ENCODE assay signal across 16 mouse cellular contexts in the genomic region with DNA sequence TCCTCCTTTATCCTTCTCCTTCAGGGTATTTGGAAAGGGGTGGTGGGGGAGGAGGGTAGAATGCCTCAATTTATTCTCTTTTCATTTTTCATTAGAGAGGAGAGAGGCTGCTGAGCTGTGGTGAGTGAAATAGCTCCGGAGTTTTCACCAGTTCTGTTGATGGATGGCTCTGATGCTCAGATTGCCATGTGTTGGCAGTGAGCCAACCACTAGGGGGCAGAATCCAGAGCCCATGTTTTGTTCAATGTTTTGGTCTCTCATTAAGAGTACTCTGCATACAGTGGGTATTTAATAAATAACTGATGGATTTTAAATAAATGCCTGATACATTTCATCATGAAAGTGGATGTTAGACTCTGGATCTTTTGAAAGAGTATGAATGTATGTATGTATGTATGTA.
A peak's percentile ranks its signal among the peaks of the same experiment; 100 is the strongest.
DNase-seq lines count a peak whose midpoint lies in the region; ATAC-seq and TF ChIP-seq lines count a peak whose summit lies in the region.
"Had no signal": no experiment of that assay in that cellular context is flagged by ENCODE, and none has a peak within 500 bp of the region (broad histone marks: within the 10 kb centered on the region; RNA-seq: fewer than 3 reads in every experiment).

No protein-coding gene starts in this region.

- TF ChIP-seq CTCF in forebrain, postnatal 0 days (IDR thresholded peaks at IDR 0.05; ENCODE audit: low read depth), result peak; percentile 30
- TF ChIP-seq CTCF in left cerebral cortex, adult 2 months (IDR thresholded peaks at IDR 0.05), result peak; percentile 43
- TF ChIP-seq CTCF in thymus, adult 2 months (IDR thresholded peaks at IDR 0.05; ENCODE audit: borderline replicate concordance, control insufficient read depth, extremely low read depth, insufficient read depth, low read length, poor library complexity), result no peak

- H3K4me1 ChIP-seq in forebrain, postnatal 0 days (ENCODE audit: insufficient read depth), result no peaks in the 10 kb centered on the region; the same call in 1 of the 2 replicates
- no peaks in the 10 kb centered on the region for H3K4me1 ChIP-seq in forebrain, embryonic 13.5 days
- no peaks in the 10 kb centered on the region for H3K4me1 ChIP-seq in thymus, adult 2 months (replicated peaks; ENCODE audit: control insufficient read depth, insufficient read depth, low read length)
- H3K4me1 ChIP-seq: limb, embryonic 10.5 days had no signal

- no peak for DNase-seq in forebrain, postnatal 0 days
- DNase-seq in left cerebral cortex, adult 2 months (ENCODE audit: extremely low spot score in 1 of 2, low spot score in 2 of 2), result no peak
- DNase-seq in left cerebral cortex, postnatal 36 days (ENCODE audit: low spot score in 2 of 2), result no peak
- peak; percentile 14 for DNase-seq in thymus, postnatal 4 days
- no peak for DNase-seq in thymus, adult 2 months
- no peak for DNase-seq in frontal cortex, adult 2 months (ENCODE audit: extremely low spot score in 1 of 2, low spot score in 1 of 2)
- DNase-seq: adrenal gland, adult 2 months; kidney, adult 9 months; spleen, adult 18-20 months had no signal

- intact Hi-C loops in left cerebral cortex, adult 2 months (cut with DNase I), result no loop called here
- intact Hi-C loops in left cerebral cortex, postnatal 36 days (cut with DNase I), result no loop called here

- no peaks in the 10 kb centered on the region for H3K36me3 ChIP-seq in forebrain, postnatal 0 days (ENCODE audit: insufficient read depth)
- no peaks in the 10 kb centered on the region for H3K36me3 ChIP-seq in forebrain, embryonic 13.5 days (ENCODE audit: poor library complexity, severe bottlenecking)
- no peaks in the 10 kb centered on the region for H3K36me3 ChIP-seq in thymus, adult 2 months (ENCODE audit: control insufficient read depth, insufficient read depth, low read length)
- H3K36me3 ChIP-seq: hindbrain, embryonic 12.5 days; limb, embryonic 10.5 days had no signal

- WGBS in forebrain, postnatal 0 days, result 60% methylated on average over 1 of the region's 1 CpGs
- 66% methylated on average over 1 of the region's 1 CpGs for WGBS in forebrain, embryonic 13.5 days
- 72% methylated on average over 1 of the region's 1 CpGs for WGBS in thymus, adult 2 months

- H3K9me3 ChIP-seq in forebrain, postnatal 0 days (ENCODE audit: low read length), result no peaks in the 10 kb centered on the region
- H3K9me3 ChIP-seq in forebrain, embryonic 13.5 days (replicated peaks), result peaks cover 8% of the 10 kb centered on the region
- H3K9me3 ChIP-seq: limb, embryonic 10.5 days had no signal

- H3K27me3 ChIP-seq in forebrain, postnatal 0 days (ENCODE audit: insufficient read depth, low read length), result no peaks in the 10 kb centered on the region
- H3K27me3 ChIP-seq in forebrain, embryonic 13.5 days, result no peaks in the 10 kb centered on the region
- no peaks in the 10 kb centered on the region for H3K27me3 ChIP-seq in thymus, adult 2 months (ENCODE audit: control insufficient read depth, insufficient read depth, low read length)
- H3K27me3 ChIP-seq: hindbrain, embryonic 12.5 days; neural tube, embryonic 13.5 days had no signal

- H3K9ac ChIP-seq in forebrain, postnatal 0 days, result no peak overlapping the region
- no peak overlapping the region for H3K9ac ChIP-seq in forebrain, embryonic 13.5 days
- H3K9ac ChIP-seq: hindbrain, embryonic 12.5 days; neural tube, embryonic 13.5 days had no signal

- no peak overlapping the region for H3K4me3 ChIP-seq in forebrain, postnatal 0 days (ENCODE audit: low read depth, low read length)
- no peak overlapping the region for H3K4me3 ChIP-seq in forebrain, embryonic 13.5 days
- H3K4me3 ChIP-seq in left cerebral cortex, adult 2 months, result no peak overlapping the region
- H3K4me3 ChIP-seq in thymus, adult 2 months (ENCODE audit: control insufficient read depth, insufficient read depth, low read length), result no peak overlapping the region
- H3K4me3 ChIP-seq: hindbrain, embryonic 12.5 days; limb, embryonic 10.5 days; neural tube, embryonic 13.5 days had no signal

- no peak for ATAC-seq in forebrain, postnatal 0 days
- no peak for ATAC-seq in forebrain, embryonic 13.5 days
- ATAC-seq in megakaryocyte progenitor cell, adult 5-6 weeks (replicated peaks; ENCODE audit: poor library complexity), result no peak
- ATAC-seq: CD4-positive, CD25-positive, alpha-beta regulatory T cell, adult 4 months; forebrain, embryonic 16.5 days had no signal

- no peak for TF ChIP-seq POLR2A in thymus, adult 2 months (IDR thresholded peaks at IDR 0.05; ENCODE audit: control insufficient read depth, extremely low read depth, insufficient read depth, low read length, poor library complexity)

- no peak overlapping the region for H3K4me2 ChIP-seq in forebrain, postnatal 0 days (ENCODE audit: low read depth)
- no peak overlapping the region for H3K4me2 ChIP-seq in forebrain, embryonic 13.5 days
- H3K4me2 ChIP-seq: hindbrain, embryonic 12.5 days; neural tube, embryonic 13.5 days had no signal

- no peak overlapping the region for H3K27ac ChIP-seq in forebrain, postnatal 0 days (ENCODE audit: low read depth, low read length)
- H3K27ac ChIP-seq in forebrain, embryonic 13.5 days, result no peak overlapping the region
- no peak overlapping the region for H3K27ac ChIP-seq in left cerebral cortex, adult 2 months
- no peak overlapping the region for H3K27ac ChIP-seq in thymus, adult 2 months (ENCODE audit: control insufficient read depth, insufficient read depth, low read length)
- H3K27ac ChIP-seq: hindbrain, embryonic 12.5 days; limb, embryonic 10.5 days; neural tube, embryonic 13.5 days had no signal
